Mouse (Mus musculus): ENCODE measurements around the gene Hpcal1.

Hpcal1 gene

GRCm38 (mm10) chr12:17690564-17691281 is at the start of gene Hpcal1:
Gene Hpcal1 (plus strand): TSS chr12:17690856.
- CTCF ChIA-PET = no interaction called here

- CTCF ChIA-PET = interaction anchor here (0.7 kb wide), 1 partner anchor 92 kb away, joined by 3 read pairs; no protein-coding TSS in a partner anchor
Measured at GRCm38 (mm10) chr12:17641269-17641668, 49.4 kb upstream of the Hpcal1 start.

GRCm38 (mm10) chr12:17644385-17645222 is 46.1 kb upstream of the Hpcal1 start:
- CTCF ChIA-PET = no interaction called here

GRCm38 (mm10) chr12:17646457-17646856 is 44.2 kb upstream of the Hpcal1 start:
- CTCF ChIA-PET = no interaction called here

GRCm38 (mm10) chr12:17651223-17652095 is 39.2 kb upstream of the Hpcal1 start:
- CTCF ChIA-PET = no interaction called here

GRCm38 (mm10) chr12:17652216-17653050 is 38.2 kb upstream of the Hpcal1 start:
- CTCF ChIA-PET = no interaction called here

- CTCF ChIA-PET = no interaction called here
Measured at GRCm38 (mm10) chr12:17653051-17653783, 37.4 kb upstream of the Hpcal1 start.

- CTCF ChIA-PET = no interaction called here
Measured at GRCm38 (mm10) chr12:17657561-17658195, 33.0 kb upstream of the Hpcal1 start.

- CTCF ChIA-PET = no interaction called here
Measured at GRCm38 (mm10) chr12:17658521-17658920, 32.1 kb upstream of the Hpcal1 start.

GRCm38 (mm10) chr12:17661483-17661920 is 29.2 kb upstream of the Hpcal1 start:
- CTCF ChIA-PET = no interaction called here

GRCm38 (mm10) chr12:17663991-17664635 is 26.5 kb upstream of the Hpcal1 start:
- CTCF ChIA-PET = interaction anchor here (0.6 kb wide), 1 partner anchor 7 kb away, joined by 3 read pairs; no protein-coding TSS in a partner anchor

GRCm38 (mm10) chr12:17665906-17666326 is 24.7 kb upstream of the Hpcal1 start:
- CTCF ChIA-PET = no interaction called here

- CTCF ChIA-PET = no interaction called here
Measured at GRCm38 (mm10) chr12:17666616-17667015, 24.0 kb upstream of the Hpcal1 start.

- CTCF ChIA-PET = no interaction called here
Measured at GRCm38 (mm10) chr12:17673729-17674128, 16.9 kb upstream of the Hpcal1 start.

GRCm38 (mm10) chr12:17674182-17674812 is 16.4 kb upstream of the Hpcal1 start:
- CTCF ChIA-PET = no interaction called here

GRCm38 (mm10) chr12:17677743-17678142 is 12.9 kb upstream of the Hpcal1 start:
- CTCF ChIA-PET = interaction anchor here (0.7 kb wide), 1 partner anchor 133 kb away, joined by 4 read pairs; the partner anchor contains the start of gene Odc1

- CTCF ChIA-PET = no interaction called here
Measured at GRCm38 (mm10) chr12:17679571-17679970, 11.1 kb upstream of the Hpcal1 start.

GRCm38 (mm10) chr12:17682161-17682560 is 8.5 kb upstream of the Hpcal1 start:
- CTCF ChIA-PET = no interaction called here

GRCm38 (mm10) chr12:17684315-17684714 is 6.3 kb upstream of the Hpcal1 start:
- CTCF ChIA-PET = no interaction called here

Measured in spleen, embryonic (tissue).